Mouse (Mus musculus): ENCODE measurements around the gene Vmn1r230.

Vmn1r230 gene

DNA sequence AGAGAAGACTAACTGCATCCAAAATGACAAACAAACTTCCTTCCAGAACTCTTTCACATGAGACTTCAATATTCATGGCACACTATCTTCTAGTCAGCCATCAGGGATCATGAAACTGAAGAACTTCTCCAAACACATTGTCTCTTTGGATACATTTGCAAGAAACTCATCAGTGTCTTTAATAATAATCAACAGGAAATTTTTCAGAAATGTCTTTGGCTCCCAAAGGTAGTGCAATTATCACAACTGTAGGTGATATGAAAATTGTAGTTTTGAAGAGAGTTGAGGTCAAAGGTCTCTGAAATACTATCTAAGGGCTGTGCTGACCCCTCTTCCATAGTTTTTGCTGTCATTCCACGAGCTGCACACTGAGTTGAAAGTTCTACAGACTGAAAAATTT is at the start of gene Vmn1r230:
Vmn1r230 (plus strand) TSS at position 301 of the 400 bp plus-strand sequence.
- DNase-seq (ENCODE audit: low read depth, low spot score) = no peak

DNA sequence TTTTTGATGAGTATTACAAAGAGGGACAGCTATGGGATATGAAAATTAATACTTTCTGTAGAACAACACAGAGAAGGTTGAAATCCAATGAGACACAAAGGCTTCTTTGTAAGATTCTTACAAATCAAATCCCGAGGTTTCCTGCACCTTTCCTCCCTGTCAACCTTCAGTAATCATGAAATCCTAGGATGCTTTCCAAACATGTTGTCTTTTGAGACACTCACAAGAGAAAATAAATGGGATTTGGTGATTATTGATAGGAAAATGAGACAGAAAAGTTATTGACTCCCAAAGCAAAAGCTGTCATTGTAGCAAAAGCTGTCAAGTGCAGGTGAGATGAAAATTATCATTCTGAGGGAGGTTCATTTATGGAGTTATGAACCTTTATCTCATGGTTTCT is 29.0 kb upstream of the Vmn1r230 start, which contains the start of gene Vmn1r229:
Vmn1r229 (plus strand) TSS at position 301 of the 400 bp plus-strand sequence.
- no peak for DNase-seq (ENCODE audit: low read depth, low spot score)
